Mouse (Mus musculus) granulocyte monocyte progenitor cell, adult 5-6 weeks (primary cell): ENCODE measurements around the gene Dnm1. TPM values are rescaled to one million over a fixed set of nuclear protein-coding genes. Genes with fewer than 3 reads are reported as not detected.
A peak's percentile ranks its signal among the peaks of the same experiment; 100 is the strongest.
"Not testable (repeated sequence)": the region's sequence is repeated elsewhere in the genome, so short reads cannot be mapped to it uniquely, and the experiment has no call there.

Experiments used
- ATAC-seq: replicated peaks from 2 replicates; pipeline ENCODE4 v1.8.0; 2016; ENCODE audit warnings: mild to moderate bottlenecking, moderate TSS enrichment, inconsistent platforms; ENCODE audit not compliant: poor library complexity, severe bottlenecking
- total RNA-seq, 2 experiments: library from RNA; stranded (forward) in 1 of 2; stranded (reverse) in 1 of 2; fragments of 200-712, 200-1000 nt in 1 of 2; fragments of >200 nt in 1 of 2; fragmentation: Nextera tagmentation in 1 of 2; gene quantifications; 2 replicates each; pipeline ENCODE4 v1.2.3; 2014 to 2017

The Dnm1 gene
- total RNA-seq, 2 experiments from 2014 or later = not detected

DNA sequence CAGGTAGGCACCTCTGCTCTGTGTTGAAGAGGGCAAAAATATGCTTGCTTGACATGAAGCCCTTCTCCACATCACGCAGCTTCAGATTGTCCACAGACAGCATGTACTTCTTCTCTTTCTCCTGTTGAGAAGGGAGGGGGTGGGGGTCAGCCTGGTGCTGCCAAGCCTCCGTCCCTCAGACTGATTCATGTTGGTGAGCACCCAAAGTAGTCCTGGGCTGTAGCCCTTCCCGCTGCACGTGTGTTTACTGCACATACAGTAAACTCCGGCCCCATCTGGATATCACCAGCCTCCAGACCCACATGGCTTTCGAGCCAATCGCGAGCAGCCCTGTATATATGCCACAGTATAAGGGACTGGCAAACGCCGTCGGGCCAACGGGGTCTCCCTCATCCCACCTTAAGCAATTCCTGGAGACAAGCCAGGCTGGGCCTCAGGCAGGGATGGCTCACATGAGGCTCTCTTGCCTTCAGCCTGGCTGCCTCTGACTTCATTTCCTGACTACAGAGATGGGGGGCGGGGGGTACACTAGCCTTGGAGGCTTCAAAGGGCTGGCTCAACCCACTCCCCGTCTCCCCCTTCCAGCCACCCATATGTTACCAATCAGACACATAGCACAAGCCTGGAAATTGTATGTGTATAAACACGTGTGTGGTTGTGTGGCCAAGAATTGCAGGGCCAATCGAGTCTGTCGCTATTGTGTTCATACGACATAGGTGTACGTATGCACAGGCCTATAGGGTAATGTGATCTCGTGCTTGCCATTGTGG, 36.1 kb downstream of the Dnm1 start:
- ATAC-seq = no peak

GRCm38 (mm10) chr2:32315751-32316150, 37.4 kb downstream of the Dnm1 start:
- ATAC-seq = no peak

- ATAC-seq = no peak
Measured at GRCm38 (mm10) chr2:32314831-32315230, 38.3 kb downstream of the Dnm1 start.

DNA sequence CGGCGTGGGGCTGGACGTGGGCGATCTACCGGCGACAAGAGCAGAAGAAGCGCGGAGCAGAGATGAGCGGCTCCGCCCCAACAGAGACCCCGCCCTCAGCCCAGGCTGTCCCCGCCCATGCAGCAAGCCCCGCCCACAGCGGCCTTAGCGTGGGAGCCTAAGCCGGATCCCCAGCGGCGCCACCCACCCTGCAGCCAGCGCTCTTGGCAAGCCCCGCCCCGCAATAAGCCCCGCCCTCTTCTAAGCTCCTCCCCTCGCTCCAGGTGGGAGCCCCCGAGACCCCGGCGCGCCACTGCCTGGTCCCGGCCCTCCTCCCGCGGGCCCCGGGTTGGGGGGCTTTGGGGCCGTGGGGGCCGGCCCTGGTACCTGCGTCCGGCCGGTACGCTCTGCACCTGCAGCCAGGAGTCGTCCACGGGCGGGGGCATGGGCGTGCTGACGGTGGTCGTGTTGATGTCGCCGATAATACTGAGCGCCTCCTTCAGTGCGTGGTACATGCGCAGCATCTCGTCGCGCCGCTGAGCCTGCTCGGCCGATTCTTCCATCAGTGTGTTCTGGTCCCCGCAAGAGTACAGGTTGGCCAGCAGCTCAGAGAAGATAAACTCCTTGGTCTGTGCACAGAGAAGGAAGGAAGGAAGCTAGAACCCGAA, 40.7 kb downstream of the Dnm1 start:
- ATAC-seq = peak; percentile 71

- no peak for ATAC-seq
Measured at GRCm38 (mm10) chr2:32311443-32312317, 41.5 kb downstream of the Dnm1 start.

DNA sequence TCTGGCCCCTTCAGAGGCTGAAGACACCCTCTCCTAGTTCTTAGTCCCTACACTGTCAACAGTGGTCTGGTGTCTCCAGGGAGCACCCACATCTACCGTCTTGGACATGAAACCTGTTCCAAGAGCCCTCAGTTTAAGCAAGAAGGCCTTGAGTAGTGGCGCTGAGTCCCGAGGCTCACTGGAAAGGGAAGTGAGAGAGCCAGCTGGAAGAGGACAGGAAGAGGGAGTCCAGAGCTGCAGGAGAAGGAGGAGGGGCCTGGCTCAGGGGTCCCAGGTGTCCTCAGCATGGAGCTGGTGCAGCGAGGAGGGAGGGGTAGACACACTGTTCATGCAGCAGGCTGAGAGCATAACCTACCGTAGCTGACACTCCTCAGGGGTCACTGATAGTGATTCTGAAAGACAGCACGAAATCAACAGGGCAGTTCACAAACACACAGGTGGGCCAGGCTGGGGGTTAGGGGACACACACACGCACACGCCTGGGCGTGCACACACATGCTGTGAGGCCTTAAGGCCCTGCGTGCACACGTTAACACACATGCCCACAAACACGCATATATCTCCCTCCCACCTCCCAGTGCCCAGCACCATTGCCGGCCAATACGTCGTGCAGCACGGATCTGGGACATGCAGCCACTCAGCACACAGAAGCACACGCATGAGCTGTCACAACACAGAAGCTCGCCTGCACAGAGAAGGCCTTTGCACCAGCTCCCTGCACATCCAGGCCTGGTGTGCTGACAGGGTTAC, 42.9 kb downstream of the Dnm1 start:
- peak; percentile 70 for ATAC-seq

DNA sequence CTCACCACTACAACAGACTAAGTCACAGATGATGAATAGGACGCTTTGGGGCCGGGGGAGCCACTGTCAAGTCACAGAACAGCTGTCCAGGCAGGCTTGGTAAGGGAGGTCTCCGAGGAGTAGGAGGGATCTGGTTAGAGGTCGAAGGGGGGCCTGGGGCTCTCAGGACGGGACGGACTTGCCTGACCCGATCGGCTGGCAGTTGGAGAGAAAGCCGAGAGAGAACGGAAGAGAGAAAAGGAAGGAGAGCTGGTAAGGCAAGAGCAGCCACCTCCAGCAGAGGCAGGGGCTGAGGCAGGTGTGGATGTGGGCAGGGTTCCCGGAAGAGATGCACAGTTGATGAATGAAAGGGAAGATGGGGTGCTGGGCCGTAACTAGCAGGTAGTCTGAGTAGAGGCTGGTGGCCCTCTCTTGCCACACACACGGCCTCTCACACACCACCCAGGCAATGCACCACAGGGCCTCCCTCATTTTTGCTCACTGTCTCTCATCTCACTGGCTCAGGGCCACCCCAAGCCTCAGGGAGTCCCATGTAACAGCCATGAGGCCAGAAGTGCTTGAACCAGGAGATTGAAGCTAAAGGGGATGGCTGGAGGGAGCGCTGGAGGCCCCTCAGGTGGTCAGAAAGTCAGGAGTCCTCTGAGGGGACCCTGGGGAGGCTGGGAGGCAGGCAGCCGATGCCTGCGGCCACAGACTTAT, 44.1 kb downstream of the Dnm1 start:
- ATAC-seq = no peak

DNA sequence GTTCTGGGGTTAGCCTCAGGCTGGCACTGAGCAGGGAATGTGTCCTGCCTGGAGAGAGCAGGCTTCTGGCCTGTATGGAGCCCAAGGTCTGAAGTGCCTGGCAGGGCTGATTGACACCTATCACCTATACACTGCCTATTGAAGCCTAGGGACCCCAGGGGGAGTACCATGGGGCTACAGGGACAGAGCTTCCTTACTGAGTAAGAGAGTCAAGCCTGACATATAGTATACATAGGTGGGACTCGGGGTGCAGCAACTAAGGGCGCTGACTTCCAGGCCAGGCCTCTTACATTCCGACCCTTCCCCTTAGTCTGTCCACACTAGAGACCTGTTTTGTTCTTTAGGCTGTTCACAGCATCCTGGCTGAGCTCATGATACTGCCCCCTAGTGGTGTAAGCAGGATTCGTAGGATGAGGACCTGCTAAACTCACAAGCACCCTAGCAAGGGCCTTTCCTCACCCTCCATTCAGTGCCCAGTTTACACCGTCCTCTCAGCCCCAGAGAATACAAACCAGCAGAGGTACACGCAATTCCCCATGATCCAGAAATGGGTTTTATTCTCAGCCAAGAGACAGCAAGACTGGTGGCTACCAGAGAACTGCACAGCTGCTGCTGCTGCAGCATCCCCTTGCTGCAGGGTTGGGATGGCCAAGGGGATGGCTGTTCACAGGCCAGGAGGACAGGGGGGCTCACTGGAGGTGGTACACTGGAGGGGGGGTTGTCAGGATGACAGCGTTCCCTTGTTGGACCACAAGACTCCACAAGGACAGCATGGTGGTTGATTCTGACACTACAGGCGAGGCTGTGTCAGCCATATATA, 45.0 kb downstream of the Dnm1 start:
- ATAC-seq = no peak

GRCm38 (mm10) chr2:32307247-32307798, 45.8 kb downstream of the Dnm1 start:
- no peak for ATAC-seq

GRCm38 (mm10) chr2:32306176-32306575, 47.0 kb downstream of the Dnm1 start:
- ATAC-seq = no peak

DNA sequence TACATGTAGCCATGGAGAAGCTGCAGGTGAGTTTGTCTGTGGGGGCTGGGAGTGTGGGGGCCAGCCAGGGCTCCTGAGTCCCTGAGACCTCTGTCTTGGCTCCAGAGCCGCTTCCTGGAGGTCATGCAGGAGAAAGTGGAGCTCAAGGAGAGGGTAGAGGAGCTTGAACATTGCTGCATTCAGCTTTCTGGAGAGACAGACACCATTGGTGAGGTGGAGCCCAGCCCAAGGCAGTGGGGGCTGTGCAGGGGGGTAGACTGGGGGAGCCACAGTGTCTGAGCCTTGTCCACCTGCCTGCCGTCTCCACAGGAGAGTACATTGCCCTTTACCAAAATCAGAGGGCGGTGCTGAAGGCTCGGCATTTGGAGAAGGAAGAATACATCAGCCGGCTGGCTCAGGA, 47.5 kb downstream of the Dnm1 start:
- ATAC-seq = no peak

- peak; percentile 54; the same call in 1 of the 2 replicates for ATAC-seq
Measured at GRCm38 (mm10) chr2:32304145-32304832, 48.8 kb downstream of the Dnm1 start.

GRCm38 (mm10) chr2:32302952-32303351, 50.2 kb downstream of the Dnm1 start:
- ATAC-seq = no peak

GRCm38 (mm10) chr2:32299469-32299868, 53.7 kb downstream of the Dnm1 start:
- ATAC-seq = no peak

GRCm38 (mm10) chr2:32295842-32296241, 57.3 kb downstream of the Dnm1 start:
- not testable (repeated sequence) for ATAC-seq

DNA sequence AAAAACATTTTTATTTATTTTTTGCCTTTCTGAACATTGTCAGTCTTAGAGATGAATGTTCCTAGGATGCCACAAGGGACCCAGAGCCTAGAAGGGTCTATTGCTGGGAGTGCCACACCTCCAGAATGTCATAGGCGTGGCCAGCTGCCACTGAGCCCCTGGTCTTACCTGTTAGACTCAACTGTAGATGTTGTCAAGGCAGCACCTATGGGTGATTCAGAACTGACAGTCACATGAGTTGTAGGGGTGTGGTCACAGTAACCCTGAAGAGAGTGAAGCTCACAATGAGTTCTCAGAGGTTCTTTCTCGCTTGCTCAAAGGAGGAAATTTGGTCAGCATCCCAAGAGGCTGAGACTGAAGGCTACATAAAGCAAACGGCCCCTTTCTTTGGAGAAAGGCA, 57.9 kb downstream of the Dnm1 start:
- no peak for ATAC-seq

- ATAC-seq = no peak
Measured at GRCm38 (mm10) chr2:32294348-32294747, 58.8 kb downstream of the Dnm1 start.

DNA sequence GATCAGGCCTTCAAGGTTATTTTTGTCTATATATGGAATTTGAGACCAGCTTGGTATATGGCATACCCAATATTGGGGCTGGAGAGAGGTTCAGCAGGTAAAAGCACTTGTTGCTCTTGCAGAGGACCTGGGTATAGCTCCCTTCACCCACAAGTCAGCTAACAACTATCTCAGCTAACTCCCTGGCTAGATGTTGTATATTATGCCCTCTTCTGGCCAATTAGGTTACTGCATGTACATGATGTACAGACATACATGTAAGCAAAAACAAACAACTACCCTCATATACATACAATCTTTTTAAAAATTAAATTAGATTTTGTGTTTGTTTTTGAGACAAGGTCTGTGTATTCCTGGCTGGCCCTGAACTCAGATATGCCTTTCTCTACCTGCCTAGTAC, 63.6 kb downstream of the Dnm1 start:
- no peak for ATAC-seq
